Mouse (Mus musculus) ES-Bruce4 (cell line): ENCODE measurements at regions not wholly inside any gene's neighbourhood (a gene's known extent, or its start where the extent isn't known, plus 50 kb on each side); places are given as distances from the start of the nearest gene placed in this dataset.

ENCODE experiments used
- H3K27ac ChIP-seq: 2 replicates; pipeline ENCODE4 v1.5.1; 2012; ENCODE audit warnings: low read length, inconsistent platforms; ENCODE audit not compliant: insufficient read depth
- H3K27me3 ChIP-seq: 2 replicates; pipeline ENCODE4 v1.6.1; 2012; ENCODE audit warnings: mild to moderate bottlenecking, low read length, inconsistent platforms; ENCODE audit not compliant: control insufficient read depth, poor library complexity, insufficient read depth, severe bottlenecking
- H3K36me3 ChIP-seq: 2 replicates; pipeline ENCODE4 v1.6.1; 2012; ENCODE audit warnings: inconsistent platforms, mild to moderate bottlenecking, low read length, moderate library complexity; ENCODE audit not compliant: control insufficient read depth, poor library complexity, insufficient read depth, severe bottlenecking
- H3K4me1 ChIP-seq: one replicate; pipeline ENCODE4 v1.8.1; 2011; ENCODE audit warnings: low read length; ENCODE audit not compliant: control insufficient read depth, insufficient read depth
- H3K4me3 ChIP-seq: 2 replicates; pipeline ENCODE4 v1.5.1; 2011; ENCODE audit warnings: low read depth, mild to moderate bottlenecking, low read length
- H3K9ac ChIP-seq: 2 replicates; pipeline ENCODE4 v1.6.1; 2012; ENCODE audit warnings: low read depth, mild to moderate bottlenecking, inconsistent platforms; ENCODE audit not compliant: poor library complexity, severe bottlenecking
- H3K9me3 ChIP-seq: replicated peaks from 2 replicates; pipeline ENCODE4 v1.6.1; 2012; ENCODE audit warnings: mild to moderate bottlenecking, low read length, inconsistent platforms; ENCODE audit not compliant: control insufficient read depth, poor library complexity, insufficient read depth, severe bottlenecking
- CTCF ChIP-seq: IDR thresholded peaks from one replicate; pipeline ENCODE4 v1.8.1; 2011; ENCODE audit warnings: low read depth, low read length
- EP300 ChIP-seq: IDR thresholded peaks from 2 replicates; pipeline ENCODE4 v1.6.1; 2011; ENCODE audit warnings: low read depth, low read length; ENCODE audit not compliant: insufficient read depth
- POLR2A ChIP-seq: IDR thresholded peaks from one replicate; pipeline ENCODE4 v1.8.1; 2011; ENCODE audit warnings: low read length; ENCODE audit not compliant: insufficient read depth

- Histone ChIP-seq H3K27ac (no peak overlapping the region), H3K36me3 (no peaks in the 10 kb centered on the region), H3K9ac (no peak overlapping the region), H3K4me1 (no peaks in the 10 kb centered on the region), H3K27me3 (no peaks in the 10 kb centered on the region), H3K4me3 (no peak overlapping the region), H3K9me3 (no peaks in the 10 kb centered on the region)
- TF ChIP-seq EP300 (no peak), POLR2A (no peak), CTCF (no peak)
Observed at GRCm38 (mm10) chr12:92927591-92927990, 1078.6 kb upstream of the Sel1l start.

- TF ChIP-seq EP300: no peak
- no peak for TF ChIP-seq CTCF
- no peak for TF ChIP-seq POLR2A
- Histone ChIP-seq H3K36me3 (no peaks in the 10 kb centered on the region), H3K4me1 (no peaks in the 10 kb centered on the region), H3K9ac (no peak overlapping the region), H3K27ac (no peak overlapping the region), H3K27me3 (no peaks in the 10 kb centered on the region), H3K9me3 (no peaks in the 10 kb centered on the region), H3K4me3 (no peak overlapping the region)
Observed at GRCm38 (mm10) chr12:92926942-92927341, 1078.0 kb upstream of the Sel1l start.

GRCm38 (mm10) chr12:92919920-92920319 lies 1071.0 kb upstream of the Sel1l start:
- no peaks in the 10 kb centered on the region for H3K9me3 ChIP-seq
- H3K9ac ChIP-seq: no peak overlapping the region
- H3K27ac ChIP-seq: no peak overlapping the region
- H3K4me3 ChIP-seq: no peak overlapping the region
- H3K4me1 ChIP-seq: no peaks in the 10 kb centered on the region
- TF ChIP-seq POLR2A (no peak), EP300 (no peak), CTCF (no peak)
- H3K36me3 ChIP-seq: no peaks in the 10 kb centered on the region
- H3K27me3 ChIP-seq: no peaks in the 10 kb centered on the region

GRCm38 (mm10) chr12:92916267-92916666 lies 1067.3 kb upstream of the Sel1l start:
- no peak for TF ChIP-seq EP300
- TF ChIP-seq CTCF: no peak
- no peak for TF ChIP-seq POLR2A
- H3K4me3 ChIP-seq: no peak overlapping the region
- no peaks in the 10 kb centered on the region for H3K4me1 ChIP-seq
- H3K27ac ChIP-seq: no peak overlapping the region
- H3K36me3 ChIP-seq: no peaks in the 10 kb centered on the region
- H3K27me3 ChIP-seq: no peaks in the 10 kb centered on the region
- H3K9ac ChIP-seq: no peak overlapping the region
- no peaks in the 10 kb centered on the region for H3K9me3 ChIP-seq

- H3K27me3 ChIP-seq: no peaks in the 10 kb centered on the region
- H3K9ac ChIP-seq: no peak overlapping the region
- H3K36me3 ChIP-seq: no peaks in the 10 kb centered on the region
- H3K4me3 ChIP-seq: no peak overlapping the region
- no peaks in the 10 kb centered on the region for H3K9me3 ChIP-seq
- H3K4me1 ChIP-seq: no peaks in the 10 kb centered on the region
- TF ChIP-seq CTCF (no peak), EP300 (no peak), POLR2A (no peak)
- no peak overlapping the region for H3K27ac ChIP-seq
Observed at GRCm38 (mm10) chr12:92915776-92916175, 1066.8 kb upstream of the Sel1l start.

- H3K27ac ChIP-seq: no peak overlapping the region
- H3K4me1 ChIP-seq: no peaks in the 10 kb centered on the region
- H3K4me3 ChIP-seq: no peak overlapping the region
- no peaks in the 10 kb centered on the region for H3K27me3 ChIP-seq
- H3K9me3 ChIP-seq: no peaks in the 10 kb centered on the region
- H3K9ac ChIP-seq: no peak overlapping the region
- TF ChIP-seq EP300 (no peak), CTCF (no peak), POLR2A (no peak)
- H3K36me3 ChIP-seq: no peaks in the 10 kb centered on the region
Observed at GRCm38 (mm10) chr12:92915203-92915602, 1066.2 kb upstream of the Sel1l start.
